Mouse (Mus musculus): ENCODE results near the gene Fmo5. TPM values are rescaled to one million over a fixed set of nuclear protein-coding genes. Genes with fewer than 3 reads are reported as not detected.
A peak's percentile ranks its signal among the peaks of the same experiment; 100 is the strongest.

Fmo5 gene
- total RNA-seq (2022), result 10 to 100 TPM; 14.6 to 19.4 (median 16.1) TPM

- peak; percentile 81 for DNase-seq (ENCODE audit: low spot score)
These were observed at the start of gene Fmo5 for GRCm38 (mm10) chr3:97628391-97629001. Fmo5 (plus strand) TSS chr3:97628804.

DNA sequence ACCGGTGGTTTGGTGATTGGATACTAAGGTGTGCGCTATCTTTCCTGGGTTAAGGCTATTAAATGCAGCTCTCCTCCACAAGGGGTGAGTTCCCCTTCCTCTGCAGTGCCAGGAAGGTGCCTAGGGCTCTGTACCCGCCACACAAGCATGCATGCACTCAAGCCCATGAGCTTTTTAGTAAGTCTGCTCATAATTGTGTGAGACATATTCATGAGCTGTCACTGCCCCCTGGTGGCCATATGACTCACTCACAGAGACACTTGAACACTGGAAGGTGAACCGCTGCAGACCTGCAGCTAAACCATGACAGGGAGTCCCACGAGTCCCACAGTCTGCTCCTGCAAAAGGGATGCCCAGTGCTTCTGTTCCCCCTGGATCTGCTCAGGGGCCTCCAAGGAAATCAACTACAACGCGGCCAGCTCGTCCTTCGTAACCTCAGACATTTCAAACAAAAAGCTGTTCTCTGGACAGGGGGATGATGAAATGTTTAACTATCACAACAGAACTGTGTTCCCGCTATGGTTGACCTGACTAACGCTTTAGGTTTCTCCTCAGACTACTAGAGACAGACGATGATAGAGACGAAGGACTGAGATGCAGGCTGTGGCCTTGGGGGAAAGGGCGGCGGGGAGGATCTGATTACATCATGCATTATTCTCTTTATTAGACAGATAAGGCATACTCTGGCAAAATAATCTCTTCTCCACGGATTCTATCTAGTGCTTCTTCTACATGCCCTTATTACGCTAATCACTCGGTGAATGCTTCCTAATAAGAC lies 43.0 kb upstream of the Fmo5 start:
- DNase-seq (ENCODE audit: low spot score), result peak; percentile 52

DNA sequence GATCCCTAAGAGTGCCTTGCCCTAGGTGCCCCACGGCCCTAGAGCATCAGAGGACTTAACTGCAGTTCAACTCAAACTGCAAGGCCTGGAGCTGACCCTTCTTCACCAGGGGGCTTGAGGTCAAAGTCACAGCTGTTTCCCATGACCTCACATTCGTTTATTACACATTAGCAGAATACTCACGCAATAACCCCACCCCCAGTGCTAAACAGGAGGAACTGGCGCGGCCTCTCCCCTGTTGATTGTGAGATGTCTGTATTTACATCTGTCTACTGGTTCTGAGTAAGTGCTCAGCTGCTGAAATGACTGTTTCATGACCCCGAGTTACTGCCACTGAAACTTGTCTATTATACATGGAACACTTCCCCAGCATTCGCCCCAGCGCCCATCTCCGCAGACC lies 40.9 kb upstream of the Fmo5 start:
- DNase-seq (ENCODE audit: low spot score), result no peak

DNA sequence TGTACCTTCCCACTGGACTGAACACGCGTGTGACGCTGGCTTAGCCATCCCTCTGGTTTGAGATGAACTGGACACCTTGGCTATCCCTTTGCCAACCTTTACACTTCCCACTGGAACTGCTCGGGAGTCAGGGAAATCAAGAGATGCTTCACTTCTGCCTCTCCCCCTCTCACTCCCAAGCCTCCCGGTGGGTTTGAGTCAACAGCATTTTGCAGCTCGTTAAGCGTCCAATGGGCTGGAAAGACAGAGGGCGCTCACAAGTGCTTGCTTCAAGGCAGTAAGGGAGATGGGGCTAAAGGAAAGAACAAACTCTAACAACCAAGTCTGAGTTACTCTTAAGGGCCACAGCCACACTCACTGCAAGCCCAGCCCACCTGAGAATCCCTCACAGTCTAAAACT lies 37.9 kb upstream of the Fmo5 start:
- no peak for DNase-seq (ENCODE audit: low spot score)

DNA sequence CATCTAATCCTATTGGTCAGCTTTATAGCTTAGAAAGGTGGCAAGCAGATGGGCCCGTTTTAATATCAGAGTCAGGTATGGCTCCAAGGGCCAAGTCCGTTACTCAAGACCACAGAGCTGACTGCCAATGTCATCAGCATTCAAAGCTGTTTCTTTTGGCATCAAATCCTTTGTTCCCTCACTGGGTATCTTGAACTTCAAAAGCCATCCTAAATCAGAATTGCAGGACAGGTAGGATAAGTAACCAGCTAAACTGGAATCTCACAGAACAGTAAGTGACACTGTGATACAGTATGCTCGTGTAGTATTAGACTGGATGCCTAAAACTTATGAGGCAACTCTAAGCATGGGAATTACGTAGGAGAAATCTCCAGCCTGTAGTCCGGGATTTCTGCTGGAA lies 35.5 kb upstream of the Fmo5 start:
- no peak for DNase-seq (ENCODE audit: low spot score)

- DNase-seq (ENCODE audit: low spot score), result no peak
These were observed 34.5 kb upstream of the Fmo5 start for GRCm38 (mm10) chr3:97594140-97594539.

- DNase-seq (ENCODE audit: low spot score), result no peak
These were observed 33.5 kb upstream of the Fmo5 start for GRCm38 (mm10) chr3:97595066-97595465.

- DNase-seq (ENCODE audit: low spot score), result no peak
These were observed 31.8 kb upstream of the Fmo5 start for GRCm38 (mm10) chr3:97596796-97597195.

- DNase-seq (ENCODE audit: low spot score), result no peak
These were observed 28.4 kb upstream of the Fmo5 start for GRCm38 (mm10) chr3:97600050-97600832.

DNA sequence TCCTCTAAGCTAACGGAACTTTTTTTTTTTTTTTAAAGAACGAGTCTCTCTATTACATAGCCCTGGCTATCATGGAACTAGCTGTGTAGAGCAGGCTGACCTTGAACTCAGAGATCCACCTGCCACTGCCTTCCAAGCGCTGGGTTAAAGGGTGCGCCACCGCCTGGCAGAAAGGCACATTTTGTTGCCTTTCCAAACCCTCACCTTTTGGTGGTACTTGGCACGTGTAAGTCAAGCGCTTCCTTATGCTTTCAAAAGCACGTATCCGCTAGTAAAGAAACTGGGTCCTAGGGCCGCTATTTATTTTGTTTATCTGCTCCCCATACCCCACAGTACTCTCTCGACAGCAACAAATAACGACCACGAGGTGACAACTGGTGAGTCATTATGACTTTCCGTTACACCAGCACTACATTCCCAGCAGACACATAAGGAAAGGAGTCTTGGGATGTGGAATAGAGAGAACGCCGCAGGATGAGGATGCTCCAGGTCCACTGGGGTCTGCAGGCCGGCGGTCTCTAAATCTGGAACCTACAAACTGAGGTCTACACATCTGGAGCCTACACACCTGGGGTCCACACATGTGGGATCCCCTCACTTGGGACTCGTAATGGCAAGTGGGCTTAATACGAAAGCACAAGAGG lies 19.3 kb upstream of the Fmo5 start:
- DNase-seq (ENCODE audit: low spot score), result peak; percentile 9

- DNase-seq (ENCODE audit: low spot score), result peak; percentile 91
These were observed 18.7 kb upstream of the Fmo5 start, which contains the start of gene Chd1l for GRCm38 (mm10) chr3:97609845-97610410. Chd1l (minus strand) TSS chr3:97610203.

- no peak for DNase-seq (ENCODE audit: low spot score)
These were observed 17.6 kb upstream of the Fmo5 start for GRCm38 (mm10) chr3:97611021-97611420.

- DNase-seq (ENCODE audit: low spot score), result no peak
These were observed 13.4 kb upstream of the Fmo5 start for GRCm38 (mm10) chr3:97615154-97615553.

GRCm38 (mm10) chr3:97615933-97616332 lies 12.7 kb upstream of the Fmo5 start:
- DNase-seq (ENCODE audit: low spot score), result no peak

- no peak for DNase-seq (ENCODE audit: low spot score)
These were observed 11.3 kb upstream of the Fmo5 start for GRCm38 (mm10) chr3:97617091-97617825.

- DNase-seq (ENCODE audit: low spot score), result no peak
These were observed 10.7 kb upstream of the Fmo5 start for GRCm38 (mm10) chr3:97617899-97618298.

DNA sequence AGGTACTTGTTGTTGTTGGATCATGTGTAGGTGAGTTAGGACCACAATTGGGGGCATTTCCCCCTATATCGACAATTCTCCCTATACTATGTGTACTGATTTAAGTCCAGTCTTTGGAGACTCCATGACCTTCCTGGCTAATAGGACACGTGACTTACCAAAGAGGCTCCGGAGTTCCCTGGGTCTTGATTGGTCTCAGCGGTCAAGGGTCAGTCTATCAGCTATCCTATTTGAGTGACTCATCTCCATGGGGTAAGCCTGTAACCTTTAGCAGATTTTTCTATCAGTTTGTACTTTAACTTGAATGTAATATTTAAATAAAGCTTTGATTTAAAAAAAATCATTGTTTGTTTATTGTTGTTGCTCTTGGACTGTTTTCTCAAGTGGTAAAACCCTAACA lies 7.9 kb upstream of the Fmo5 start:
- DNase-seq (ENCODE audit: low spot score), result no peak

- no peak for DNase-seq (ENCODE audit: low spot score)
These were observed 4.0 kb upstream of the Fmo5 start for GRCm38 (mm10) chr3:97624611-97625010.

GRCm38 (mm10) chr3:97627893-97628292 lies 711 bp upstream of the Fmo5 start:
- DNase-seq (ENCODE audit: low spot score), result no peak

GRCm38 (mm10) chr3:97629941-97630340 lies 1.3 kb downstream of the Fmo5 start:
- DNase-seq (ENCODE audit: low spot score), result no peak

GRCm38 (mm10) chr3:97630746-97631145 lies 2.1 kb downstream of the Fmo5 start:
- no peak for DNase-seq (ENCODE audit: low spot score)

Measured in heart, adult 8-10 months (tissue).